Mouse (Mus musculus): ENCODE measurements at regions not wholly inside any gene's neighbourhood (a gene's known extent, or its start where the extent isn't known, plus 50 kb on each side); places are given as distances from the start of the nearest gene placed in this dataset.

DNA sequence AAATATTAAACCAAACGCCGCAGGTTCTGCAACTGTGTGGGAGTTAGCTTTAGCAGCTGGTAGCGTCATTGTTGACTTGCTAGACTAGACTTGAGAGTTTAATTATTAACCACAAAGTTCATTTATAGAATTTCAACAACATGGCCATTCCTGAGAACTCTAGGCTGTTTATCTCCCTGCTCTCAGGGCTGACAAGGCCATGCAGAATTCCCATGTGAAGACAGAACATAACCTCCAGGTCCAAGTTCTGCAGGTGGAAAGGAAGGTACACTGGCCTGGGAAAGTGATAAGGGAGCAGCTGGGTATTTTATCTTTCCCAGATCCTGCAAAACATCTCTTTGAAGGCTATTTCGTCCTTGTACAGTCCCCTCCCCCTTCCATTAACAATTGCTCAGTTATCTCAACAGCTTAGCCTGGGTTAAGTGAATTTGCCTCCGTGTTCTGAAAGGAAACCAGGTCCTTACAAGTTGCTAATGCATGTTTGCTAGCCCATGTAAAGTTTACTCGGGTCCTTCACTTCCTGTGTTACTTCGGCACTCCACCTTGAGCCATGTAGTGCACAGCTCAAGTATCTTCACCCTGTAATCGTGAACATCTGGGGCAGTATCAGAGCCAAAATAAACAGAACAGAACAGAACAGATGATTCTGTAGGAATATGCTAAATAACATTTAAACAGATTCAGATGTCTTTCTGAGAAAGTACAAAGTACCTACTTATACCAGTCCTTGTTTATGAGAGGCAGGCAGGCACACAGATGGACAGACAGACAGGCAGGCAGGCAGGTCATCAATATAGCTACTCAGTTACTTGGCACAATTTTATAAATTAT, 537.0 kb upstream of the N6amt1 start:
- Histone ChIP-seq H3ac (ENCODE audit: control insufficient read depth, insufficient read length) (no peak overlapping the region), H3K4me3 (no peak overlapping the region), H3K36me3 (ENCODE audit: control insufficient read depth, insufficient read depth) (no peaks in the 10 kb centered on the region), H3K4me2 (ENCODE audit: low read depth) (peak overlapping the region; percentile 34), H3K79me2 (ENCODE audit: control insufficient read depth, insufficient read depth) (no peaks in the 10 kb centered on the region), H3K27me3 (ENCODE audit: control insufficient read depth, insufficient read depth, insufficient read length) (no peaks in the 10 kb centered on the region)
- TF ChIP-seq SRF (IDR thresholded peaks at IDR 0.05; ENCODE audit: control insufficient read depth, insufficient read length, low read depth) (no peak), E2F4 (IDR thresholded peaks at IDR 0.05; ENCODE audit: insufficient read depth) (no peak), MYOG (IDR thresholded peaks at IDR 0.05; ENCODE audit: control insufficient read depth in 1 of 3, insufficient read depth in 1 of 3, insufficient read length in 2 of 3, low read depth in 2 of 3) (no peak), USF1 (IDR thresholded peaks at IDR 0.05; ENCODE audit: low read depth) (no peak), TCF3 (IDR thresholded peaks at IDR 0.05; ENCODE audit: insufficient read length, low read depth) (no peak), MYOD1 (IDR thresholded peaks at IDR 0.05; ENCODE audit: control insufficient read depth in 1 of 3, insufficient read length in 2 of 3, low read depth in 2 of 3) (no peak), REST (IDR thresholded peaks at IDR 0.05; ENCODE audit: insufficient read depth, insufficient read length) (no peak), TCF12 (IDR thresholded peaks at IDR 0.05; ENCODE audit: insufficient read depth, poor library complexity, severe bottlenecking) (no peak), MAX (IDR thresholded peaks at IDR 0.05; ENCODE audit: low read depth) (no peak), POLR2A (IDR thresholded peaks at IDR 0.05; ENCODE audit: insufficient read length, low read depth) (no peak), POLR2AphosphoS2 (IDR thresholded peaks at IDR 0.05; ENCODE audit: insufficient read length, low read depth) (no peak), CEBPB (IDR thresholded peaks at IDR 0.05; ENCODE audit: insufficient read depth, poor library complexity, severe bottlenecking) (no peak)

GRCm38 (mm10) chr16:86816006-86816405, 538.0 kb upstream of the N6amt1 start:
- Histone ChIP-seq H3K4me3 (no peak overlapping the region), H3ac (ENCODE audit: control insufficient read depth, insufficient read length) (no peak overlapping the region), H3K79me2 (ENCODE audit: control insufficient read depth, insufficient read depth) (no peaks in the 10 kb centered on the region), H3K36me3 (ENCODE audit: control insufficient read depth, insufficient read depth) (no peaks in the 10 kb centered on the region), H3K4me2 (ENCODE audit: low read depth) (no peak overlapping the region), H3K27me3 (ENCODE audit: control insufficient read depth, insufficient read depth, insufficient read length) (no peaks in the 10 kb centered on the region)
- TF ChIP-seq SRF (IDR thresholded peaks at IDR 0.05; ENCODE audit: control insufficient read depth, insufficient read length, low read depth) (no peak), TCF3 (IDR thresholded peaks at IDR 0.05; ENCODE audit: insufficient read length, low read depth) (no peak), USF1 (IDR thresholded peaks at IDR 0.05; ENCODE audit: low read depth) (no peak), MYOG (IDR thresholded peaks at IDR 0.05; ENCODE audit: control insufficient read depth in 1 of 3, insufficient read depth in 1 of 3, insufficient read length in 2 of 3, low read depth in 2 of 3) (no peak), E2F4 (IDR thresholded peaks at IDR 0.05; ENCODE audit: insufficient read depth) (no peak), MYOD1 (IDR thresholded peaks at IDR 0.05; ENCODE audit: control insufficient read depth in 1 of 3, insufficient read length in 2 of 3, low read depth in 2 of 3) (no peak), POLR2AphosphoS2 (IDR thresholded peaks at IDR 0.05; ENCODE audit: insufficient read length, low read depth) (no peak), CEBPB (IDR thresholded peaks at IDR 0.05; ENCODE audit: insufficient read depth, poor library complexity, severe bottlenecking) (no peak)

DNA sequence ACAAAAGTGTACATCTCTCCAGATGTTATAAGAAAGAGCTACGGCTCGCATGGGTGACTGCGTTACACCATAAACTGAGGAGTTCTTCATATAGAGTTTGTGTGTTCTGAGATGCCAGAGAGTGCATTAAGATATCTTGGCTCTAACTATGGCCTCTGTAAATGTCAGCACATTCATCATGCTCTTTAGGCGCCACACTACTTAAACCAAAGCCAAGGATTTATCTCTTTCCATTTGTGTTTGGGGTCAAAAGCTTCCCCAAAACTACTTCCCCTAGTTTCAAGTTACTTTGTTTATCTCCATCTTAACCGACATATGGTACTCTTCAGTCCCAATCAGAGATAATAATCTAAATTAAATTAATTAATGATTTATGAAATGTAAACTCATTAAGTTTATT, 541.3 kb upstream of the N6amt1 start:
- Histone ChIP-seq H3K79me2 (ENCODE audit: control insufficient read depth, insufficient read depth) (no peaks in the 10 kb centered on the region), H3K36me3 (ENCODE audit: control insufficient read depth, insufficient read depth) (no peaks in the 10 kb centered on the region), H3K4me2 (ENCODE audit: low read depth) (no peak overlapping the region), H3K4me3 (no peak overlapping the region), H3ac (ENCODE audit: control insufficient read depth, insufficient read length) (no peak overlapping the region), H3K27me3 (ENCODE audit: control insufficient read depth, insufficient read depth, insufficient read length) (no peaks in the 10 kb centered on the region)
- TF ChIP-seq TCF12 (IDR thresholded peaks at IDR 0.05; ENCODE audit: insufficient read depth, poor library complexity, severe bottlenecking) (no peak), MYOD1 (IDR thresholded peaks at IDR 0.05; ENCODE audit: control insufficient read depth in 1 of 3, insufficient read length in 2 of 3, low read depth in 2 of 3) (no peak), SRF (IDR thresholded peaks at IDR 0.05; ENCODE audit: control insufficient read depth, insufficient read length, low read depth) (no peak), TCF3 (IDR thresholded peaks at IDR 0.05; ENCODE audit: insufficient read length, low read depth) (no peak), USF1 (IDR thresholded peaks at IDR 0.05; ENCODE audit: low read depth) (no peak), CEBPB (IDR thresholded peaks at IDR 0.05; ENCODE audit: insufficient read depth, poor library complexity, severe bottlenecking) (no peak), REST (IDR thresholded peaks at IDR 0.05; ENCODE audit: insufficient read depth, insufficient read length) (no peak), E2F4 (IDR thresholded peaks at IDR 0.05; ENCODE audit: insufficient read depth) (no peak), POLR2AphosphoS2 (IDR thresholded peaks at IDR 0.05; ENCODE audit: insufficient read length, low read depth) (no peak), MYOG (IDR thresholded peaks at IDR 0.05; ENCODE audit: control insufficient read depth in 1 of 3, insufficient read depth in 1 of 3, insufficient read length in 2 of 3, low read depth in 2 of 3) (no peak), POLR2A (IDR thresholded peaks at IDR 0.05; ENCODE audit: insufficient read length, low read depth) (no peak), MAX (IDR thresholded peaks at IDR 0.05; ENCODE audit: low read depth) (no peak)

DNA sequence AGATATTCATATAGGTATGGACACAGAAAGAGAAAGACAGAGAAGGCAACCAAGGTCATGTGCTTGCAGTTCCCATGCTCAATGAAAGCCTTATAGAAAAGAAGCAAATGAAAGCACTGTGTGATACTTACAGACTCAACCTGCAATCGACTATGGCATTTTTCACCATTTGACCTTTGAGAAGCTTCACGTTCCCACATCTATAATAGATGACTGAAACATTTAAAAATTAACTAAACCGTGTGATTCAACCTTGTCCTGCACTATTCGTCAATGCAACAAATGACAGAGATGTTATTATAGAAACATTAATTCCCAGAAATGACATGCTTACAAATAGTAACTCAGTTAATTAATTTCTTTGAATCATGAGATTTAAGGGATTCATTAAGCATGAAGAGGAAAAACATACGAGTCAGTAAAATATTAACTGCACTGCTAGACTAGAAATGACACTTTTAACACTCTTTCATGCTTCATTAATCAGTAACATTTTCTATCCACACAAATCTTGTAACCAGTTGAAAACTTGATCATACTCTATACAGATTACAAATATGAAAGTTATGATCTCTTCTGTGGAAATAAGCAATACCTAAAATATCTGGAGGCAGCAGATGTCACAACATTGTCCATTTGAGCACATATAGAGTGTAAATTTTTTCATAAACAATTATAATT, 545.2 kb upstream of the N6amt1 start:
- no peaks in the 10 kb centered on the region for H3K36me3 ChIP-seq (ENCODE audit: control insufficient read depth, insufficient read depth)
- H3ac ChIP-seq (ENCODE audit: control insufficient read depth, insufficient read length): no peak overlapping the region
- H3K4me3 ChIP-seq: no peak overlapping the region
- no peaks in the 10 kb centered on the region for H3K79me2 ChIP-seq (ENCODE audit: control insufficient read depth, insufficient read depth)
- TF ChIP-seq CEBPB (IDR thresholded peaks at IDR 0.05; ENCODE audit: insufficient read depth, poor library complexity, severe bottlenecking) (no peak), TCF3 (IDR thresholded peaks at IDR 0.05; ENCODE audit: insufficient read length, low read depth) (no peak), E2F4 (IDR thresholded peaks at IDR 0.05; ENCODE audit: insufficient read depth) (no peak)
- H3K4me2 ChIP-seq (ENCODE audit: low read depth): no peak overlapping the region
- no peaks in the 10 kb centered on the region for H3K27me3 ChIP-seq (ENCODE audit: control insufficient read depth, insufficient read depth, insufficient read length)

Measured in myocyte (in vitro differentiated cells).